Mouse (Mus musculus): ENCODE measurements around the gene Tmem8. TPM values are rescaled to one million over a fixed set of nuclear protein-coding genes. Genes with fewer than 3 reads are reported as not detected.

The Tmem8 gene
- polyA plus RNA-seq, 1 experiment = 65.0 TPM

- no peak for DNase-seq (ENCODE audit: low read depth)
These were observed 29.7 kb downstream of the Tmem8 start for GRCm38 (mm10) chr17:26142796-26143195.

GRCm38 (mm10) chr17:26143386-26143785 lies 30.3 kb downstream of the Tmem8 start:
- DNase-seq (ENCODE audit: low read depth) = no peak

GRCm38 (mm10) chr17:26149056-26149455 lies 36.0 kb downstream of the Tmem8 start:
- DNase-seq (ENCODE audit: low read depth) = no peak

GRCm38 (mm10) chr17:26151886-26152630 lies 39.0 kb downstream of the Tmem8 start:
- DNase-seq (ENCODE audit: low read depth) = no peak

GRCm38 (mm10) chr17:26162736-26163135 lies 49.6 kb downstream of the Tmem8 start:
- DNase-seq (ENCODE audit: low read depth) = no peak

GRCm38 (mm10) chr17:26168039-26168438 lies 54.9 kb downstream of the Tmem8 start:
- no peak for DNase-seq (ENCODE audit: low read depth)

Other genes with a start within 250 kb of the Tmem8 start
- gene Mcrip2, start 244.5 kb upstream of the Tmem8 start, polyA plus RNA-seq (2012; rRNA removed) = 58.8 and 61.7 TPM in 2 replicates
- 89.7 and 105 TPM in 2 replicates for gene Mettl26, start 238.2 kb upstream of the Tmem8 start, polyA plus RNA-seq (2012; rRNA removed)
- gene Wfikkn1, start 232.4 kb upstream of the Tmem8 start, polyA plus RNA-seq (2012; rRNA removed) = 0.95 and 1.1 TPM in 2 replicates
- 49.5 and 51.3 TPM in 2 replicates for gene Rab40c, start 193.6 kb upstream of the Tmem8 start, polyA plus RNA-seq (2012; rRNA removed)
- 122 and 144 TPM in 2 replicates for gene Pigq, start 168.4 kb upstream of the Tmem8 start, polyA plus RNA-seq (2012; rRNA removed)
- 7.0 and 12.9 TPM in 2 replicates for gene Nhlrc4, start 168.3 kb upstream of the Tmem8 start, polyA plus RNA-seq (2012; rRNA removed)
- gene A930017K11Rik, start 160.7 kb upstream of the Tmem8 start, polyA plus RNA-seq (2012; rRNA removed) = 2.4 TPM in 2 replicates
- 27.6 and 28.1 TPM in 2 replicates for gene Capn15, start 127.5 kb upstream of the Tmem8 start, polyA plus RNA-seq (2012; rRNA removed)
- gene Rab11fip3, start 43.7 kb upstream of the Tmem8 start, polyA plus RNA-seq (2012; rRNA removed) = 29.9 and 35.0 TPM in 2 replicates
- gene Decr2, start 23.0 kb upstream of the Tmem8 start, polyA plus RNA-seq (2012; rRNA removed) = 24.3 and 24.4 TPM in 2 replicates
- 7.2 and 9.4 TPM in 2 replicates for gene Nme4, start 17.7 kb upstream of the Tmem8 start, polyA plus RNA-seq (2012; rRNA removed)
- gene Mrpl28, start 10.2 kb downstream of the Tmem8 start, polyA plus RNA-seq (2012; rRNA removed) = 75.3 and 86.7 TPM in 2 replicates
- 16.8 and 19.5 TPM in 2 replicates for gene Axin1, start 25.4 kb downstream of the Tmem8 start, polyA plus RNA-seq (2012; rRNA removed)
- gene Pdia2, start 85.8 kb downstream of the Tmem8 start, polyA plus RNA-seq (2012; rRNA removed) = 0.15 TPM in 1 of 2 replicates, not detected in the other
- gene Rgs11, start 89.7 kb downstream of the Tmem8 start, polyA plus RNA-seq (2012; rRNA removed) = 27.1 and 28.9 TPM in 2 replicates
- gene Arhgdig, start 94.5 kb downstream of the Tmem8 start, polyA plus RNA-seq (2012; rRNA removed) = 3.2 and 3.3 TPM in 2 replicates
- 67.7 and 87.0 TPM in 2 replicates for gene Fam234a, start 130.9 kb downstream of the Tmem8 start, polyA plus RNA-seq (2012; rRNA removed)
- 22.4 and 23.9 TPM in 2 replicates for gene Luc7l, start 139.6 kb downstream of the Tmem8 start, polyA plus RNA-seq (2012; rRNA removed)

All from gonadal fat pad, adult 2 months (tissue).